Mouse (Mus musculus): ENCODE data around the gene Anapc15-ps.
"Not testable (repeated sequence)": the region's sequence is repeated elsewhere in the genome, so short reads cannot be mapped to it uniquely, and the experiment has no call there.

Gene Anapc15-ps

DNA sequence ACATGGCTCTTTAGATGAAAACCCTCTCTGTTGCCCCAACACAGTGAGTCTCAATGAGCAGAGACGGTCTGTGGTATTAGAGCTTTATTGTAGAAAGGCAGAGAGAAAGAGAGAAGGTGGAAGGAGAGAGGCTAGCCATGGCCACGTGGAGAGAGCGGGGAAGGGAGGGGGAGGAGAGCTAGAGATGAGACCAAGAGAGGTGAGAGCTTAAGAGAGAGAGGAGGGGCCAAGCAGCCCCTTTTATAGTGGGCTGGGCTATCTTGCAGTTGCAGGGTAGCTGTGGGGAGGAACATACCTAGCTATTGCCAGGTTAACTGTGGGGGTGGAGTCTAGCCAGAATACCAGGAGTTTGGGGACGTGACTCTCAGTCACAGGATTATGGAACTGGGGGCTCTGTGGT lies 43.1 kb downstream of the Anapc15-ps start:
- DNase-seq (ENCODE audit: low spot score): not testable (repeated sequence)

DNA sequence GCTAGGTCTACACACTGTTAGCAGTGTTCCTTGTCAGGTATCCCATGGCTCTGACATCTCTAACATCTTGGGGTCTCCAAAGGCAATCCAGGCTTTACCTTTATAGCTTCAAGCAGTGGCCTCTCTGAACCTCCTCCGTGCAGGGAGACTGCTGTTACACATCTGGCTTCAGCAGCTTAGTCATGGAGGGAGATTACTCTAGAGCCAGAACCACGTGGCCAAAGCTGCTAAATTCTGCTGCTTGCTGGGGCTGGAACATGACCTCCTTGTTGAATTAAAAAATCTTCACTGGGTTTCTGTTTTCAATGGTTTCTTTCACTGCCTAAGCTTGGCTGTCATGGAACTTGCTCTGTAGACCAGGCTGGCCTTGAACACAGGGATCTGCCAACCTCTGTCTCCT lies 44.9 kb downstream of the Anapc15-ps start:
- no peak for DNase-seq (ENCODE audit: low spot score)

DNA sequence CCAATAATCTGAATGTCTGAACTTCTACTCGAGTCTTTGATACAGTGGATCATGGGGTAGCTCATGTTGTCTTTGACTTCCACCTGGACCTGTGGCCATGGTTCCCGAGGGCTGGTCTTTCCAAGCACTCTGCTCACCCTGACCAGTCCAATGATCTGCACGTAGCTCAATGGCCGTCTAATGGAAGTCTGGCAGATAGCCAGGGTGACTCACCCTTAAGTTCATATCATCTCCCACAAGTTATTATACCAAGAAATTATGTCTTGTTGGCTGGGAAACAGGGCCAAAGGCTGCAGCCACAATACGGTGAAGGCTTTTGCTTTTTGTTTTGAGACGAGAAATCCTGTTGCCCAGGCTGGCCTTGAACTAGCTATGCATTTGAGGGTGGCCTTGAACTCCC lies 45.9 kb downstream of the Anapc15-ps start:
- no peak for DNase-seq (ENCODE audit: low spot score)

DNA sequence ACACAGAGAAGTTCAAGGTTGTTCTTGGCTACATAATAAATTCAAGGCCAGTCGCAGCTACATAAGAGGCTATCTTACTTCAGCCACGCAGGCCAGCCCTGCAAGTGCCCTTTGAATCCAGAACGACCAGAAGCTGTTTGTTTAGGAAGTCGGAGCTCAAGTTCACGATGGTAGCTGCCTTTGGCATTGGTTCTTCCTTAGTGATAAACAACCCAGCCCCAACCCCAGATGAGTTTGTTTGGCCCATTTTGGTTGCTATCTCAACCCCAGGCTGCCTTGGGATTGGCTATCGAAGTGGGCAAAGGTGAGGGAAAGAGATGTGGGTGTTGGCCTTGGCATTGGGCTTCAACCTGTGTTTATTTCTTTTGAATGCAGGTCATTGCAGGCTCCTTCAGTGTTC lies 48.0 kb downstream of the Anapc15-ps start:
- no peak for DNase-seq (ENCODE audit: low spot score)

DNA sequence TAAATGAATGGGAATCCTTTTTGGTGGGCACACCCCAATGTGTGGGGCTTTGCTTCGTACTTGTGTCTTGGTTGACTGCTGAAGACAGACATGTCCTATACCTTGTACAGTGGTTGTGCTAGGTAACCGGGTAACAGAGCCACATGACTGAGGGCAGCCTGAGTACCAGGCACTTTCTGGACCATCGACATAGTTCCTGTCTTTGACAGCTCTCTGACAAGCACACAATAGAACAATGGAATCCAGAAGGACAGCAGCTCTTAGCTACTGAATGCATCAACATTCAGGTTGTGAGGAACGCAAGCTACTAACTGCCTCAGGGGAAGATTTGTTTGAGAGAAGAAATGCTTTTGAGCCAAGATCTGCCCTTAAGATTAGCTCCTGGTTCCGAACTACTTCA lies 49.2 kb downstream of the Anapc15-ps start:
- no peak for DNase-seq (ENCODE audit: low spot score)

DNA sequence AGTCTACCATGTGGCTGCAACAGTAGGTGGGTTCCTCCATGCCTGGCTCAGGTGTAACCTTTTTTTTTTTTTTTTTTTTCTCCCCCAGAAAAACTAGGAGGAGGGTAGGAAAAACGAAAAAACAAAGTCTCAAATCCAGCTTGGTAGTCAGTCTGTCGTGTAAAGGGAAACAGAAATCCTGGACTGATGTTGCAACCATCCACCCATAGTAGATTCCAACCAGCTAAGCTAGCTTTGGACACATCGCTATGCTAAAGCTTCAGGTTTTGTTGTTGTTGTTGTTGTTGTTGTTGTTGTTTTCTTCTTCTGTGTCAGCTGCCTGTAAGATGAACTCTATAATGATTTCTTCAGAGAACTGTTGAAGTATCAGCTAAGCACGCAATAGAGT lies 49.7 kb downstream of the Anapc15-ps start:
- no peak for DNase-seq (ENCODE audit: low spot score)
